Mouse (Mus musculus) neural tube, embryonic 13.5 days (tissue): ENCODE data around the gene Smndc1. TPM values are rescaled to one million over a fixed set of nuclear protein-coding genes. Genes with fewer than 3 reads are reported as not detected.

Source experiments
- ATAC-seq: fragments of 200-750 bp; cut with Nextera tagmentation; 2 replicates; pipeline ENCODE4 v1.8.0; 2017; ENCODE audit warnings: low read depth, mild to moderate bottlenecking, moderate TSS enrichment, moderate library complexity
- H3K27ac ChIP-seq: fragments of 300-500 bp; sonication (generic); replicated peaks from 2 replicates; pipeline ENCODE4 v1.5.1; 2015; ENCODE audit warnings: moderate library complexity, mild to moderate bottlenecking, inconsistent platforms
- H3K27me3 ChIP-seq: fragments of 300-500 bp; sonication (generic); 2 replicates; pipeline ENCODE4 v1.6.1; 2015; ENCODE audit warnings: mild to moderate bottlenecking, inconsistent platforms
- H3K36me3 ChIP-seq: fragments of 300-500 bp; sonication (generic); 2 replicates; pipeline ENCODE4 v1.6.1; 2015; ENCODE audit warnings: mild to moderate bottlenecking, inconsistent platforms
- H3K4me1 ChIP-seq: fragments of 300-500 bp; sonication (generic); replicated peaks from 2 replicates; pipeline ENCODE4 v1.6.1; 2015; ENCODE audit warnings: inconsistent platforms
- H3K4me2 ChIP-seq: fragments of 300-500 bp; sonication (generic); 2 replicates; pipeline ENCODE4 v1.6.1; 2015; ENCODE audit warnings: inconsistent platforms, mild to moderate bottlenecking, moderate library complexity
- H3K4me3 ChIP-seq: fragments of 300-500 bp; sonication (generic); 2 replicates; pipeline ENCODE4 v1.5.1; 2015; ENCODE audit warnings: mild to moderate bottlenecking, inconsistent platforms
- H3K9ac ChIP-seq: fragments of 300-500 bp; sonication (generic); 2 replicates; pipeline ENCODE4 v1.6.1; 2015; ENCODE audit warnings: moderate library complexity, mild to moderate bottlenecking, inconsistent platforms
- H3K9me3 ChIP-seq: fragments of 300-500 bp; sonication (generic); 2 replicates; pipeline ENCODE4 v1.6.1; 2016; ENCODE audit warnings: inconsistent platforms
- WGBS: fragments of 180-500 bp; shearing (Covaris S2); methylation state at CpG from one replicate; pipeline ENCODE4 v1.1.7; 2015; 5-methylcytosine and 5-hydroxymethylcytosine counted together
- polyA plus RNA-seq: library from polyadenylated mRNA; unstranded; fragments of >200 nt; fragmentation: Nextera tagmentation; extraction: Ambion mirVana; gene quantifications from 2 replicates; pipeline ENCODE4 v1.2.1, GENCODE M21; 2015

Gene Smndc1
- polyA plus RNA-seq, result 37.5 and 55.4 TPM in 2 replicates

GRCm38 (mm10) chr19:53390495-53391007 lies at the start of gene Smndc1:
Smndc1 (minus strand) TSS chr19:53390578.
- Histone ChIP-seq H3K27me3 (no peaks in the 10 kb centered on the region), H3K9ac (peak within 1 kb of the TSS; percentile 94), H3K9me3 (no peaks in the 10 kb centered on the region), H3K4me3 (peak within 1 kb of the TSS; percentile 96), H3K4me2 (peak within 1 kb of the TSS; percentile 86), H3K4me1 (peaks cover 35% of the 10 kb centered on the region), H3K36me3 (peaks cover 29% of the 10 kb centered on the region), H3K27ac (peak within 1 kb of the TSS; percentile 96)
- peak; percentile 97 for ATAC-seq
- under 1% methylated on average over 47 of the region's 48 CpGs for WGBS

- Histone ChIP-seq H3K9ac (no peak overlapping the region), H3K4me1 (peaks cover 26% of the 10 kb centered on the region), H3K9me3 (no peaks in the 10 kb centered on the region), H3K27ac (no peak overlapping the region), H3K4me2 (no peak overlapping the region), H3K36me3 (no peaks in the 10 kb centered on the region), H3K4me3 (no peak overlapping the region), H3K27me3 (no peaks in the 10 kb centered on the region)
- WGBS, result 89% methylated on average over 7 of the region's 7 CpGs
- no peak for ATAC-seq
These were observed 49.0 kb upstream of the Smndc1 start for GRCm38 (mm10) chr19:53439340-53439739.

GRCm38 (mm10) chr19:53437991-53438390 lies 47.6 kb upstream of the Smndc1 start:
- 94% methylated on average over 8 of the region's 8 CpGs for WGBS
- Histone ChIP-seq H3K27ac (no peak overlapping the region), H3K9ac (no peak overlapping the region), H3K36me3 (no peaks in the 10 kb centered on the region), H3K9me3 (no peaks in the 10 kb centered on the region), H3K27me3 (no peaks in the 10 kb centered on the region), H3K4me1 (peaks cover 12% of the 10 kb centered on the region), H3K4me3 (no peak overlapping the region), H3K4me2 (no peak overlapping the region)
- ATAC-seq, result no peak

GRCm38 (mm10) chr19:53437311-53437958 lies 47.1 kb upstream of the Smndc1 start:
- no peak for ATAC-seq
- H3K4me3 ChIP-seq, result no peak overlapping the region
- H3K4me1 ChIP-seq, result peaks cover 10% of the 10 kb centered on the region
- 56% methylated on average over 8 of the region's 8 CpGs for WGBS
- no peaks in the 10 kb centered on the region for H3K27me3 ChIP-seq
- no peaks in the 10 kb centered on the region for H3K9me3 ChIP-seq
- H3K4me2 ChIP-seq, result no peak overlapping the region
- no peak overlapping the region for H3K27ac ChIP-seq
- no peaks in the 10 kb centered on the region for H3K36me3 ChIP-seq
- no peak overlapping the region for H3K9ac ChIP-seq

- Histone ChIP-seq H3K36me3 (no peaks in the 10 kb centered on the region), H3K4me1 (peaks cover 18% of the 10 kb centered on the region), H3K27ac (no peak overlapping the region), H3K4me3 (no peak overlapping the region), H3K9me3 (no peaks in the 10 kb centered on the region), H3K27me3 (no peaks in the 10 kb centered on the region), H3K9ac (no peak overlapping the region), H3K4me2 (no peak overlapping the region)
- ATAC-seq, result no peak
- 83% methylated on average over 10 of the region's 10 CpGs for WGBS
These were observed 43.7 kb upstream of the Smndc1 start for GRCm38 (mm10) chr19:53433949-53434689.

GRCm38 (mm10) chr19:53431003-53431402 lies 40.6 kb upstream of the Smndc1 start:
- no peaks in the 10 kb centered on the region for H3K27me3 ChIP-seq
- peak; percentile 6; the same call in 1 of the 2 replicates for ATAC-seq
- H3K4me2 ChIP-seq, result no peak overlapping the region
- no peaks in the 10 kb centered on the region for H3K9me3 ChIP-seq
- no peak overlapping the region for H3K4me3 ChIP-seq
- no peak overlapping the region for H3K9ac ChIP-seq
- H3K27ac ChIP-seq, result peak overlapping the region; percentile 68; the same call in 1 of the 2 replicates
- peaks cover 21% of the 10 kb centered on the region for H3K4me1 ChIP-seq
- H3K36me3 ChIP-seq, result no peaks in the 10 kb centered on the region
- WGBS, result 88% methylated on average over 11 of the region's 11 CpGs

GRCm38 (mm10) chr19:53430356-53430755 lies 40.0 kb upstream of the Smndc1 start:
- no peaks in the 10 kb centered on the region; the same call in 1 of the 2 replicates for H3K27me3 ChIP-seq
- H3K4me1 ChIP-seq, result peaks cover 21% of the 10 kb centered on the region
- peak; percentile 73 for ATAC-seq
- H3K9me3 ChIP-seq, result no peaks in the 10 kb centered on the region
- H3K36me3 ChIP-seq, result no peaks in the 10 kb centered on the region
- 46% methylated on average over 9 of the region's 9 CpGs for WGBS
- no peak overlapping the region for H3K4me2 ChIP-seq
- no peak overlapping the region for H3K4me3 ChIP-seq
- H3K27ac ChIP-seq, result peak overlapping the region; percentile 68
- 0 out of 2 replicates have a peak overlapping the region, but pooled peaks have one; percentile 5 for H3K9ac ChIP-seq

- no peaks in the 10 kb centered on the region for H3K36me3 ChIP-seq
- no peaks in the 10 kb centered on the region for H3K9me3 ChIP-seq
- WGBS, result 64% methylated on average over 8 of the region's 8 CpGs
- no peak for ATAC-seq
- peaks cover 21% of the 10 kb centered on the region for H3K4me1 ChIP-seq
- H3K27me3 ChIP-seq, result peaks cover 9% of the 10 kb centered on the region; the same call in 1 of the 2 replicates
- H3K4me3 ChIP-seq, result no peak overlapping the region
- H3K27ac ChIP-seq, result no peak overlapping the region
- H3K4me2 ChIP-seq, result no peak overlapping the region
- no peak overlapping the region for H3K9ac ChIP-seq
These were observed 37.4 kb upstream of the Smndc1 start for GRCm38 (mm10) chr19:53427817-53428216.

- 65% methylated on average over 7 of the region's 7 CpGs for WGBS
- Histone ChIP-seq H3K27ac (no peak overlapping the region), H3K4me3 (no peak overlapping the region), H3K9ac (no peak overlapping the region), H3K27me3 (peaks cover 14% of the 10 kb centered on the region), H3K4me2 (no peak overlapping the region), H3K9me3 (no peaks in the 10 kb centered on the region), H3K4me1 (peaks cover 21% of the 10 kb centered on the region), H3K36me3 (no peaks in the 10 kb centered on the region)
- no peak for ATAC-seq
These were observed 37.0 kb upstream of the Smndc1 start for GRCm38 (mm10) chr19:53427346-53427745.

- Histone ChIP-seq H3K4me3 (no peak overlapping the region), H3K27ac (no peak overlapping the region), H3K36me3 (no peaks in the 10 kb centered on the region), H3K4me2 (no peak overlapping the region), H3K9me3 (no peaks in the 10 kb centered on the region), H3K9ac (no peak overlapping the region), H3K27me3 (peaks cover 15% of the 10 kb centered on the region), H3K4me1 (peaks cover 23% of the 10 kb centered on the region)
- 90% methylated on average over 8 of the region's 8 CpGs for WGBS
- ATAC-seq, result no peak
These were observed 35.4 kb upstream of the Smndc1 start for GRCm38 (mm10) chr19:53425824-53426223.

GRCm38 (mm10) chr19:53424629-53425028 lies 34.3 kb upstream of the Smndc1 start:
- no peak overlapping the region for H3K4me3 ChIP-seq
- no peak overlapping the region for H3K9ac ChIP-seq
- no peak for ATAC-seq
- H3K9me3 ChIP-seq, result no peaks in the 10 kb centered on the region
- H3K36me3 ChIP-seq, result no peaks in the 10 kb centered on the region
- H3K27ac ChIP-seq, result no peak overlapping the region
- WGBS, result 62% methylated on average over 18 of the region's 18 CpGs
- H3K4me1 ChIP-seq, result peaks cover 14% of the 10 kb centered on the region
- H3K4me2 ChIP-seq, result no peak overlapping the region
- H3K27me3 ChIP-seq, result peaks cover 15% of the 10 kb centered on the region

GRCm38 (mm10) chr19:53423816-53424465 lies 33.6 kb upstream of the Smndc1 start:
- WGBS, result 55% methylated on average over 17 of the region's 17 CpGs
- H3K4me3 ChIP-seq, result no peak overlapping the region
- ATAC-seq, result no peak

More at GRCm38 (mm10) chr19:53423816-53424465, 33.6 kb upstream of the Smndc1 start:
- Histone ChIP-seq H3K27ac (no peak overlapping the region), H3K36me3 (no peaks in the 10 kb centered on the region), H3K27me3 (peaks cover 15% of the 10 kb centered on the region), H3K9me3 (no peaks in the 10 kb centered on the region), H3K4me1 (peaks cover 13% of the 10 kb centered on the region), H3K9ac (no peak overlapping the region), H3K4me2 (no peak overlapping the region)
